Mouse (Mus musculus): ENCODE measurements around the gene Nuak2. TPM values are rescaled to one million over a fixed set of nuclear protein-coding genes. Genes with fewer than 3 reads are reported as not detected.
A peak's percentile ranks its signal among the peaks of the same experiment; 100 is the strongest.

Nuak2 gene
- total and polyA plus RNA-seq, 2 experiments from 2014 or later: 7.7 to 7.9 TPM

DNA sequence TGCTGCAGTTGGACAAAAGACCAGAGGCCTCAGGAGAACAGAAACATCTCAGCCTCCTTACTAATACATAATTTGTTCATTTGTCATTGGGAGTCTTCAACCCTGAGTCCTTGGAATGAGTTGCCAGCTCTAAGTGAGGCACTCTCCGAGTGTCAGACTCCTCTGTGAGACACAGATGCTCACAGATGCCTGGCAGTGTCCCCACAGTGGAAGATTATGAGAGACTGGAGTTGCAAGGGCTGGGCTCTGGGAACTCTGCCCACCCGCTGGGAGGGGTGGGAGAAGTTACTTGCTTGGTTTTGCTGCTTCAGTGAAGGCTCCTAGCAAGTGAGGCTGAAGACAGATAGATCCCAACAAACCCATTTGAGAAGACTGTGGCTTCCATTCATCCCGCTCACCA, 19.9 kb upstream of the Nuak2 start:
- 48% methylated on average over 3 of the region's 3 CpGs for WGBS
- Histone ChIP-seq H3K36me3 (ENCODE audit: insufficient read depth, low read length) (no peaks in the 10 kb centered on the region), H3K27me3 (ENCODE audit: insufficient read depth, low read length) (no peaks in the 10 kb centered on the region), H3K4me2 (ENCODE audit: low read depth, low read length) (no peak overlapping the region), H3K27ac (no peak overlapping the region), H3K9me3 (ENCODE audit: low read length) (no peaks in the 10 kb centered on the region), H3K9ac (replicated peaks; ENCODE audit: low read length) (no peak overlapping the region), H3K4me1 (ENCODE audit: insufficient read depth, low read length) (peaks cover 27% of the 10 kb centered on the region), H3K4me3 (ENCODE audit: low read length) (no peak overlapping the region)
- TF ChIP-seq CTCF (IDR thresholded peaks at IDR 0.05; ENCODE audit: low read depth): no peak
- DNase-seq (ENCODE audit: low spot score): peak; percentile 24
- no peak for ATAC-seq

DNA sequence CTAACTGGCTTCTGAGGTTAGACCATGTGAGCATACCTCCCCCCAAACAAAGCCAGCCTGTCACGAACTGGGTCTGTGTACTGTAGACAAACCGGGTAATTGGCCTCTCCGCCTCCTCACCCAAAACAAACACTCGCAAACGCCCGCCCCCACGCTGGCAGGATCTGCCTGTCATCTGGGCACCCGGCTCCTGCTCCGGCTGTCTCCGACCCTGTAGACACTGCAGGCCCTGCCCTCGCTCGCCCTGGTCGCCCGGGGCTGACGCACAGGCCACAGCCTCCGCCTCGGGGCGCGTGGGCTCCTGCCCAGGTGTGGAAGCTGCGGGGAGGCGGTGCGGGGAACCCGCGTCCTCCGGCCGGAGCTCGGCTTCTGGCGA, 17.5 kb upstream of the Nuak2 start, which contains the start of gene Klhdc8a:
TSS of gene Klhdc8a (plus strand) at position 202 of the 376 bp plus-strand sequence.
- Histone ChIP-seq H3K27me3 (ENCODE audit: insufficient read depth, low read length) (no peaks in the 10 kb centered on the region), H3K9ac (replicated peaks; ENCODE audit: low read length) (peak within 1 kb of the TSS; percentile 78), H3K27ac (peak within 1 kb of the TSS; percentile 85), H3K36me3 (ENCODE audit: insufficient read depth, low read length) (no peaks in the 10 kb centered on the region), H3K9me3 (ENCODE audit: low read length) (no peaks in the 10 kb centered on the region), H3K4me3 (ENCODE audit: low read length) (peak within 1 kb of the TSS; percentile 57), H3K4me2 (ENCODE audit: low read depth, low read length) (peak within 1 kb of the TSS; percentile 94), H3K4me1 (ENCODE audit: insufficient read depth, low read length) (peaks cover 22% of the 10 kb centered on the region)
- ATAC-seq (peak; percentile 69), DNase-seq (ENCODE audit: low spot score) (peak; percentile 70)
- WGBS: under 1% methylated on average over 28 of the region's 28 CpGs
- TF ChIP-seq CTCF (IDR thresholded peaks at IDR 0.05; ENCODE audit: low read depth): no peak

DNA sequence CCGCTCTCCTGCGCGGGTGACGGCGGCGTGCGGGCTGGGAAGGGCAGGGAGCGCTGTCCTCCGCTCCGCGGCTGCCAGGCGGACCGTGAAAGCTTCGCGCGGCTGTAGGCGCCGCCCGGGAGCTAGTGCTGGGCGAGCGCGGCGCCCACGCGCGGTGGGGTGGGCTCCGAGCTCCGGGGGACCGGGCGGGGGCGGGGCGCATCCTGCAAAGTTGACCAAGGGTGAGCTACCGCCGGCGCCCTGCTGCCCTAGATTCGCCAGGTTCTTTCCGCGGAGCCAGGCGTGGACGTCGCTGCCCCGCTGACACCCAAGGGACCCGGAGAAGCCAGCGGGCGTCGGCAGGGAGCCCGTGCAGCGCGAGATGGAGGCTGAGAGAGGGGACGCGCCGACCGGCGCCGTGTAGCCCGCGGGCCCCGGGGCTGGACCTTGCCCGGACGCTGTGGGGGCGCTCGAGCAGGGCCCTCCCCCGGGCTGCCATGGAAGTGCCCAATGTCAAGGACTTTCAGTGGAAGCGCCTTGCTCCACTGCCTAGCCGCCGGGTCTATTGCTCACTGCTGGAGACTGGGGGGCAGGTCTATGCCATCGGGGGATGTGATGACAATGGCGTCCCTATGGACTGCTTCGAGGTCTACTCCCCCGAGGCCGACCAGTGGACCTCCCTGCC, 17.0 kb upstream of the Nuak2 start:
- peak overlapping the region; percentile 94 for H3K4me2 ChIP-seq (ENCODE audit: low read depth, low read length)
- H3K27me3 ChIP-seq (ENCODE audit: insufficient read depth, low read length): no peaks in the 10 kb centered on the region
- no peaks in the 10 kb centered on the region for H3K36me3 ChIP-seq (ENCODE audit: insufficient read depth, low read length)
- peak overlapping the region; percentile 57 for H3K4me3 ChIP-seq (ENCODE audit: low read length)
- no peak for TF ChIP-seq CTCF (IDR thresholded peaks at IDR 0.05; ENCODE audit: low read depth)
- peaks cover 22% of the 10 kb centered on the region for H3K4me1 ChIP-seq (ENCODE audit: insufficient read depth, low read length)
- peak; percentile 63 for DNase-seq (ENCODE audit: low spot score)
- H3K9me3 ChIP-seq (ENCODE audit: low read length): no peaks in the 10 kb centered on the region
- H3K27ac ChIP-seq: peak overlapping the region; percentile 85
- peak; percentile 75 for ATAC-seq
- H3K9ac ChIP-seq (replicated peaks; ENCODE audit: low read length): peak overlapping the region; percentile 78
- WGBS: under 1% methylated on average over 60 of the region's 71 CpGs

DNA sequence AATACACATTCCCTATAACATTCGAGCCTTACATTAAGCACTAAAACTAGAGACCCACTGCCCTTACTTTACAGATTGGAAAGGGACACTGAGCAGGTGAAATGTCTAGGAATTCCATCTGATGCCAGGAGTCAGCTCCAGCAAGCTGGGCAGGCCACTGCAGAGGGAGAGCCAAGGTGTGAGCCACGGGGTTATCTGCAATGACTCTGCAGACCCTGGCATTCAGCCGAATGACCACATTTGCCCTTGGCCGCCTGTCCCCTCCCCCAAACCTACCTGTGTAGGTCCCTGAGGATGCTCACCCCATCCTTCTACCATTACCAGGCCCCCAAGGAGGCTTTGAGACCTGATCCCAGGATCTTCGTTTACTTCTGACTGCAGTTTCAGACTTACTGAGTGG, 16.2 kb upstream of the Nuak2 start:
- Histone ChIP-seq H3K27ac (no peak overlapping the region), H3K36me3 (ENCODE audit: insufficient read depth, low read length) (no peaks in the 10 kb centered on the region), H3K9ac (replicated peaks; ENCODE audit: low read length) (peak overlapping the region; percentile 78; the same call in 1 of the 2 replicates), H3K4me1 (ENCODE audit: insufficient read depth, low read length) (peaks cover 22% of the 10 kb centered on the region), H3K9me3 (ENCODE audit: low read length) (no peaks in the 10 kb centered on the region), H3K4me2 (ENCODE audit: low read depth, low read length) (peak overlapping the region; percentile 94), H3K4me3 (ENCODE audit: low read length) (peak overlapping the region; percentile 57), H3K27me3 (ENCODE audit: insufficient read depth, low read length) (no peaks in the 10 kb centered on the region)
- DNase-seq (ENCODE audit: low spot score) (no peak), ATAC-seq (no peak)
- 88% methylated on average over 5 of the region's 5 CpGs for WGBS
- TF ChIP-seq CTCF (IDR thresholded peaks at IDR 0.05; ENCODE audit: low read depth): no peak

DNA sequence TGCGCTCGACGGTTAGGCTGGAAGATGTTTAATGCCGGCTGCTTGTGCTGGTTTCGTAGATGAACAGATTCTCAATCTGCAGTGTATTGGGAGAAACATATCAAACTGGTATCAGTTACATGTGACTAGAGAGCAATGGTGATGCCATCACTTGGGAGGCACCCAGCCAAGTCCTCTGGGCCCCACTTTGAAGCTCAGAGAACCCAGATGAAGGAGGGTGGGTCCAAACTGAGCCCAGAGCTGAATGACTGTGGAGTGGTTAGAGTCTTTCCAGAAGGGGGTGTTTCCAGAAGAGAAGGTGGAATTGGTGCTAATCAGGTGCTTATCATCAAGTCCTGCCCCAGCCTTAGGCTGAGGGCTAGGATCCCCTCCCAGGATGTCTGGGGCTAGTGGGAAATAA, 14.7 kb upstream of the Nuak2 start:
- DNase-seq (ENCODE audit: low spot score): no peak
- peak overlapping the region; percentile 94 for H3K4me2 ChIP-seq (ENCODE audit: low read depth, low read length)
- H3K9ac ChIP-seq (replicated peaks; ENCODE audit: low read length): no peak overlapping the region
- no peak for TF ChIP-seq CTCF (IDR thresholded peaks at IDR 0.05; ENCODE audit: low read depth)
- H3K4me1 ChIP-seq (ENCODE audit: insufficient read depth, low read length): peaks cover 17% of the 10 kb centered on the region; the same call in 1 of the 2 replicates
- H3K4me3 ChIP-seq (ENCODE audit: low read length): no peak overlapping the region
- no peaks in the 10 kb centered on the region for H3K27me3 ChIP-seq (ENCODE audit: insufficient read depth, low read length)
- ATAC-seq: no peak
- no peaks in the 10 kb centered on the region for H3K36me3 ChIP-seq (ENCODE audit: insufficient read depth, low read length)
- WGBS: 75% methylated on average over 5 of the region's 5 CpGs
- H3K9me3 ChIP-seq (ENCODE audit: low read length): no peaks in the 10 kb centered on the region
- no peak overlapping the region for H3K27ac ChIP-seq

DNA sequence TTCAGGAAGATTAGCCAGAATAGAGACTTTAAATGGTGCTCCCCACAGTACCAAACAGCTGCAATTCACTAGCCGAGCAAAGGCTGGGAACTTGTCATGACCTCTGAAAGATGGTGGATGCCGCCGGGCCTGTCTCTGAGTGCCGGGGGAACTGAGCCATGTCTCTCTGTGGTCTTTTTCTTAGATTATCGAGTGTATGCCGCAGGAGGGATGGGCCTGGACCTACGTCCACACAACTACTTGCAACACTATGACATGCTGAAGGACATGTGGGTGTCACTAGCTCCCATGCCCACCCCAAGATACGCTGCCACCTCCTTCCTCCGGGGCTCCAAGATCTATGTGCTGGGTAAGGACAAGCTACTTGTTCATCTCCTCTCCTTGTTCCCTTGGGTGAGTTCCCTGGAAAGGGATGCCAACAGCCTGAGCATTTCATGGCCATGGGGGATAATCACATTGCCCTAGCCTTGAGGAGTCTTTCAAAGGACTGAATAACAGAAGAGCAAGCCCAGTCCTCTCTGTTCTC, 13.5 kb upstream of the Nuak2 start:
- Histone ChIP-seq H3K27ac (no peak overlapping the region), H3K4me3 (ENCODE audit: low read length) (no peak overlapping the region), H3K36me3 (ENCODE audit: insufficient read depth, low read length) (no peaks in the 10 kb centered on the region), H3K27me3 (ENCODE audit: insufficient read depth, low read length) (no peaks in the 10 kb centered on the region), H3K9me3 (ENCODE audit: low read length) (no peaks in the 10 kb centered on the region), H3K9ac (replicated peaks; ENCODE audit: low read length) (no peak overlapping the region), H3K4me2 (ENCODE audit: low read depth, low read length) (no peak overlapping the region), H3K4me1 (ENCODE audit: insufficient read depth, low read length) (peaks cover 17% of the 10 kb centered on the region; the same call in 1 of the 2 replicates)
- no peak for TF ChIP-seq CTCF (IDR thresholded peaks at IDR 0.05; ENCODE audit: low read depth)
- no peak for ATAC-seq
- DNase-seq (ENCODE audit: low spot score): no peak
- WGBS: 80% methylated on average over 9 of the region's 9 CpGs

Data from hindbrain, postnatal 0 days (tissue).